Mouse (Mus musculus): Measurements from ENCODE around the gene Trafd1. TPM values are rescaled to one million over a fixed set of nuclear protein-coding genes. Genes with fewer than 3 reads are reported as not detected.
"Not testable (repeated sequence)": the region's sequence is repeated elsewhere in the genome, so short reads cannot be mapped to it uniquely, and the experiment has no call there.

Trafd1 gene
- polyA plus RNA-seq, 1 experiment from 2014 or later = 103 TPM

- Histone ChIP-seq H3K9ac (no peak overlapping the region), H3K4me1 (peaks cover 11% of the 10 kb centered on the region), H3K36me3 (replicated peaks) (peaks cover 63% of the 10 kb centered on the region), H3K27me3 (no peaks in the 10 kb centered on the region), H3K9me3 (peaks cover 6% of the 10 kb centered on the region; the same call in 1 of the 2 replicates), H3K4me3 (replicated peaks) (no peak overlapping the region), H3K4me2 (no peak overlapping the region), H3K27ac (no peak overlapping the region)
- 94% methylated on average over 2 of the region's 2 CpGs for WGBS
- ATAC-seq (ENCODE audit: low FRiP score) = no peak
Observed at GRCm38 (mm10) chr5:121380692-121381091, 4.7 kb downstream of the Trafd1 start.

- Histone ChIP-seq H3K4me3 (replicated peaks) (no peak overlapping the region), H3K27ac (no peak overlapping the region), H3K4me2 (no peak overlapping the region), H3K9ac (no peak overlapping the region), H3K27me3 (no peaks in the 10 kb centered on the region), H3K36me3 (replicated peaks) (peaks cover 80% of the 10 kb centered on the region), H3K4me1 (peaks cover 3% of the 10 kb centered on the region), H3K9me3 (peaks cover 6% of the 10 kb centered on the region; the same call in 1 of the 2 replicates)
- no peak for ATAC-seq (ENCODE audit: low FRiP score)
- WGBS = 93% methylated on average over 13 of the region's 13 CpGs
Observed at GRCm38 (mm10) chr5:121378678-121379256, 6.7 kb downstream of the Trafd1 start.

GRCm38 (mm10) chr5:121376972-121377371 is 8.5 kb downstream of the Trafd1 start:
- not testable (repeated sequence) for H3K4me2 ChIP-seq; H3K4me1 ChIP-seq; H3K27me3 ChIP-seq; ATAC-seq (ENCODE audit: low FRiP score); H3K9me3 ChIP-seq; H3K4me3 ChIP-seq (replicated peaks); H3K27ac ChIP-seq; H3K9ac ChIP-seq
- WGBS = 77% methylated on average over 5 of the region's 5 CpGs
- peaks cover 92% of the 10 kb centered on the region for H3K36me3 ChIP-seq (replicated peaks)

- Histone ChIP-seq H3K36me3 (replicated peaks) (peaks cover 83% of the 10 kb centered on the region), H3K4me3 (replicated peaks) (no peak overlapping the region), H3K27ac (no peak overlapping the region), H3K9ac (no peak overlapping the region), H3K4me1 (no peaks in the 10 kb centered on the region), H3K4me2 (no peak overlapping the region), H3K9me3 (no peaks in the 10 kb centered on the region), H3K27me3 (no peaks in the 10 kb centered on the region)
- WGBS = 100% methylated on average over 3 of the region's 3 CpGs
- no peak for ATAC-seq (ENCODE audit: low FRiP score)
Observed at GRCm38 (mm10) chr5:121374790-121375189, 10.6 kb downstream of the Trafd1 start.

GRCm38 (mm10) chr5:121371712-121372111 is 13.7 kb downstream of the Trafd1 start:
- H3K27ac ChIP-seq = no peak overlapping the region
- no peak overlapping the region for H3K4me3 ChIP-seq (replicated peaks)
- no peak overlapping the region for H3K4me2 ChIP-seq
- no peak for ATAC-seq (ENCODE audit: low FRiP score)
- no peaks in the 10 kb centered on the region for H3K9me3 ChIP-seq
- no peak overlapping the region for H3K9ac ChIP-seq
- H3K4me1 ChIP-seq = no peaks in the 10 kb centered on the region
- H3K36me3 ChIP-seq (replicated peaks) = peaks cover 82% of the 10 kb centered on the region
- H3K27me3 ChIP-seq = no peaks in the 10 kb centered on the region
- 89% methylated on average over 6 of the region's 6 CpGs for WGBS

GRCm38 (mm10) chr5:121367255-121367654 is 18.2 kb downstream of the Trafd1 start:
- no peak overlapping the region for H3K4me3 ChIP-seq (replicated peaks)
- H3K27ac ChIP-seq = no peak overlapping the region
- H3K9ac ChIP-seq = no peak overlapping the region
- H3K4me1 ChIP-seq = no peaks in the 10 kb centered on the region
- no peak for ATAC-seq (ENCODE audit: low FRiP score)
- 95% methylated on average over 4 of the region's 4 CpGs for WGBS
- H3K9me3 ChIP-seq = no peaks in the 10 kb centered on the region
- no peak overlapping the region for H3K4me2 ChIP-seq
- H3K36me3 ChIP-seq (replicated peaks) = peaks cover 85% of the 10 kb centered on the region
- no peaks in the 10 kb centered on the region for H3K27me3 ChIP-seq

GRCm38 (mm10) chr5:121366449-121367225 is 18.8 kb downstream of the Trafd1 start:
- no peak for ATAC-seq (ENCODE audit: low FRiP score)
- no peak overlapping the region for H3K4me2 ChIP-seq
- WGBS = 92% methylated on average over 16 of the region's 16 CpGs
- H3K4me3 ChIP-seq (replicated peaks) = no peak overlapping the region
- no peaks in the 10 kb centered on the region for H3K9me3 ChIP-seq
- no peak overlapping the region for H3K27ac ChIP-seq
- H3K36me3 ChIP-seq (replicated peaks) = peaks cover 85% of the 10 kb centered on the region
- H3K9ac ChIP-seq = no peak overlapping the region
- H3K4me1 ChIP-seq = no peaks in the 10 kb centered on the region
- no peaks in the 10 kb centered on the region for H3K27me3 ChIP-seq

- Histone ChIP-seq H3K4me1 (no peaks in the 10 kb centered on the region), H3K27ac (no peak overlapping the region), H3K9ac (no peak overlapping the region), H3K27me3 (no peaks in the 10 kb centered on the region), H3K4me2 (no peak overlapping the region), H3K4me3 (replicated peaks) (no peak overlapping the region), H3K9me3 (no peaks in the 10 kb centered on the region), H3K36me3 (replicated peaks) (peaks cover 98% of the 10 kb centered on the region)
- no peak for ATAC-seq (ENCODE audit: low FRiP score)
- WGBS = 90% methylated on average over 7 of the region's 7 CpGs
Observed at GRCm38 (mm10) chr5:121363441-121363840, 22.0 kb downstream of the Trafd1 start.

GRCm38 (mm10) chr5:121361696-121362095 is 23.7 kb downstream of the Trafd1 start:
- Histone ChIP-seq H3K27me3 (no peaks in the 10 kb centered on the region), H3K4me3 (replicated peaks) (no peak overlapping the region), H3K27ac (no peak overlapping the region), H3K36me3 (replicated peaks) (peaks cover 98% of the 10 kb centered on the region), H3K4me1 (no peaks in the 10 kb centered on the region), H3K9ac (no peak overlapping the region), H3K4me2 (no peak overlapping the region), H3K9me3 (no peaks in the 10 kb centered on the region)
- 94% methylated on average over 5 of the region's 5 CpGs for WGBS
- no peak for ATAC-seq (ENCODE audit: low FRiP score)

- Histone ChIP-seq H3K27ac (no peak overlapping the region), H3K9ac (no peak overlapping the region), H3K36me3 (replicated peaks) (peaks cover 97% of the 10 kb centered on the region), H3K4me3 (replicated peaks) (no peak overlapping the region), H3K4me2 (no peak overlapping the region), H3K9me3 (no peaks in the 10 kb centered on the region), H3K4me1 (no peaks in the 10 kb centered on the region), H3K27me3 (no peaks in the 10 kb centered on the region)
- 84% methylated on average over 9 of the region's 9 CpGs for WGBS
- no peak for ATAC-seq (ENCODE audit: low FRiP score)
Observed at GRCm38 (mm10) chr5:121359229-121359628, 26.2 kb downstream of the Trafd1 start.

- no peak overlapping the region for H3K27ac ChIP-seq
- H3K4me1 ChIP-seq = no peaks in the 10 kb centered on the region
- peaks cover 91% of the 10 kb centered on the region for H3K36me3 ChIP-seq (replicated peaks)
- no peaks in the 10 kb centered on the region for H3K27me3 ChIP-seq
- WGBS = 94% methylated on average over 8 of the region's 8 CpGs
- H3K9me3 ChIP-seq = no peaks in the 10 kb centered on the region
- H3K4me2 ChIP-seq = no peak overlapping the region
- no peak for ATAC-seq (ENCODE audit: low FRiP score)
- no peak overlapping the region for H3K4me3 ChIP-seq (replicated peaks)
- H3K9ac ChIP-seq = no peak overlapping the region
Observed at GRCm38 (mm10) chr5:121343997-121344396, 41.4 kb downstream of the Trafd1 start.

- no peak overlapping the region for H3K27ac ChIP-seq
- H3K9me3 ChIP-seq = no peaks in the 10 kb centered on the region
- no peak overlapping the region for H3K4me2 ChIP-seq
- H3K4me3 ChIP-seq (replicated peaks) = no peak overlapping the region
- 90% methylated on average over 11 of the region's 11 CpGs for WGBS
- ATAC-seq (ENCODE audit: low FRiP score) = no peak
- H3K4me1 ChIP-seq = no peaks in the 10 kb centered on the region
- no peaks in the 10 kb centered on the region for H3K27me3 ChIP-seq
- peaks cover 92% of the 10 kb centered on the region for H3K36me3 ChIP-seq (replicated peaks)
- H3K9ac ChIP-seq = no peak overlapping the region
Observed at GRCm38 (mm10) chr5:121342490-121342889, 42.9 kb downstream of the Trafd1 start.

- 59% methylated on average over 7 of the region's 7 CpGs for WGBS
- no peaks in the 10 kb centered on the region for H3K9me3 ChIP-seq
- peaks cover 98% of the 10 kb centered on the region for H3K36me3 ChIP-seq (replicated peaks)
- no peaks in the 10 kb centered on the region for H3K4me1 ChIP-seq
- H3K27me3 ChIP-seq = no peaks in the 10 kb centered on the region
- no peak overlapping the region for H3K9ac ChIP-seq
- no peak overlapping the region for H3K4me3 ChIP-seq (replicated peaks)
- no peak overlapping the region for H3K27ac ChIP-seq
- ATAC-seq (ENCODE audit: low FRiP score) = no peak
- H3K4me2 ChIP-seq = no peak overlapping the region
Observed at GRCm38 (mm10) chr5:121340965-121341473, 44.4 kb downstream of the Trafd1 start.

Measured in forebrain, embryonic 12.5 days (tissue).